Mouse (Mus musculus): Measurements from ENCODE around the gene Ppp1r14a. TPM values are rescaled to one million over a fixed set of nuclear protein-coding genes. Genes with fewer than 3 reads are reported as not detected.

Gene Ppp1r14a
- polyA plus RNA-seq (2012; rRNA removed) = 2.3 and 2.4 TPM in 2 replicates

DNA sequence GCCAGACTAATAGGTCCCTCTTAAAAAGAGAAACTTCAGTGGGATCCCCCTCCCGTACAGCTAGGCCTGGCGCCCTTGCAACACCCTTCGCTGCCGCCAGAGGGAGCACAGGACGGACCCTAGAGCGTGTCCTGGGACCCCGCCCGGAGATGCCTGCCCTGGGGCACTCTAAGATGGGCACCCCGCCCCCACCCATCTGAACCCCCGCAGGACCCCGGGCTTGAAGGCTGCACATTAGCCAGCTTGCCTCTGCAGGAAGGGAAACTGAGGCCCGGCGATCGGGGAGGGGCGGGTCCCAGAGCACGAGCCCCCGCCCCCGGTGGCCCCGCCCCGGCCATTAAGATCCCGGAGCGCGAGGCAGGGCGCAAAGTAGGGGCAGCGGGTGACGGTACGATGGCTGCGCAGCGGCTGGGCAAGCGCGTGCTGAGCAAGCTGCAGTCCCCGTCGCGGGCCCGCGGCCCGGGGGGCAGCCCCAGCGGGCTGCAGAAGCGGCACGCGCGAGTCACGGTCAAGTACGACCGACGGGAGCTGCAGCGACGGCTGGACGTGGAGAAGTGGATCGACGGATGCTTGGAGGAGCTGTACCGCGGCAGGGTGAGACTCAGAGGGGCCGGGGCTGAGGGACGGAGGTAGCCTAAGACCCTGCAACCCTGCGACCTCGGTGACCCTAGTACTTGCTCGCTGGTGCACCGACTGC, at the start of gene Ppp1r14a:
Gene Ppp1r14a (plus strand): TSS at position 367 of the 697 bp plus-strand sequence.

GRCm38 (mm10) chr7:29248261-29248841, 40.8 kb upstream of the Ppp1r14a start, which contains the start of gene 2200002D01Rik:
TSS of gene 2200002D01Rik (minus strand) at chr7:29248466.

DNA sequence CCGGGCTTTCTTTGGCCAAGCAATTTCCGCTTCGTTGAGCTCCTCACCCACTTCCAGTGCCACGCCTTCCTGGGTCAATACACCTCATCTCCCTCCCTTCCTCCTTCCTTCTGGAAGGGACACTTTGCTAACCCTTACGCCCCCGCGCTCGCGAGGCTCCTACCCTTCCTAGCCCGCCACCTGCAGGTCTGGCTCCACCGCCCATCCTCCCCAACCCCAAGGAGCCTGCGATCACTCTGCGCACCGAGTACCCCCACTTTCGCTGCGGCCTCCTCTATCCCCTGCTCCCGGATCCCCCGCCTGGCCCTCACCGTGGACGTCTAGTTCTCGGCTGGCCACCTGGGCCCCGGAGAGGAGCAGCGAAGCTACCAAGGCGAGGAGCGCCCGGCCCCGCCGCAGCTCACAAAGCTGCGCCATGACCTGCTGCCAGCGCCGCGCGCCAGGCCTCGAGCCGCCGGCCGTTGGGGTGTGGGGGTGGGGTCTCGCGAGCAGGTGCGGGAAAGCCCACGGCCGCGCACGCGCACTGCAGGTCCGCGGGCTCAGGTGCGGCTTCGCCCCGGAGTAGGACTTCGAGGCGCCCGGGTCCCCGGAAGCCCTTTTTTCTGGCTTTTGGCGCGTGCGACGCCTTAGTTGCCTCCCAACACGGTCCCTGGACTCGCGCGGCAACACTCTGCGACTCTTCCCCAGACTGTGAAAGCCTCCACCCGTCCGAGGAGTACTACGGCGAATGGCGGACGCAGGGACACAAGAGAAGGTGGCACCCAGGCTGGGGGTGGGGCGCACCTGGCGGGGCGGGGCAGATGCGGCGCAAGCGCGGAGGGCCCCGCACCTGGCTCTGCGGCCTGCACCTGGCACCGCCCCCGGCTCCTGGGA, 7.7 kb upstream of the Ppp1r14a start, which contains the start of gene Spint2:
Gene Spint2 (minus strand): TSS at position 712 of the 873 bp plus-strand sequence.

DNA sequence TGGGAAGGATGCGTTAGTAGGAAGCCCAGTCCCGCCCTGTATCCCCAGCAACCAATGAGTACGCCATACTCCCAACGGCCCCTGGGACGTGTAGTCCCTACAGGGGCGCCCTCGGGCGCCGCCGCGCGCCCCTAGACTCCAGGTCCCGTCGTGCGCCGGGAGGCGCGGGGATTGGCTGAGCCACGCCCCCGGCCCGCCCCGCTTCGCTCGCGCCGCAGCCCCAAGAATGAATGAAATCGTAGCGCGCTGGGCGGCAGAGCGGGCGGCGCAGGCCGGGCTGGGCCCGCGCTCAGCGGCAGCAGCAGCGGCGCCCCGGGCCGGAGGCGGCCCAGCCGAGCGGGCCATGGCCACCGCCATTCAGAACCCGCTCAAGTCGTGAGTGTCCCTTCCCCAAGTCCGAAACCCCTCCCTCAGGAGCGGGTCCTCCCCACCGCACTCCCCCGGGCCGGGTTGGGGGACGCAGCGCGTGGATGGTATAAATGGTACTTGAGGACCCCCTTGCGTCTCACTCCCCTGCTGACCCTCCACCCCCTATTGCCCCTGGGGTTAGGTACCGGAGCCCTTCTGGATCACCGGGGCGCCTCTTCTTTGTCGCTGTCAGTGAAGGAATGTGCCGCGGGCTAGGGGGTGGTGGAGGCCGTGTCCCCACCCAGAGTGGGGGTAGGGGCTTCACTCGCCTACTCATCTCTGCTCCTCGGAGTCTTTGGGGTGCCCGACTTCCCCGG, 14.8 kb downstream of the Ppp1r14a start, which contains the start of gene Dpf1:
Gene Dpf1 (plus strand): TSS at position 214 of the 725 bp plus-strand sequence.

Other genes with a start within 250 kb of the Ppp1r14a start
- 0.07 and 0.53 TPM in 2 replicates for gene Ryr1, start 164.1 kb upstream of the Ppp1r14a start, polyA plus RNA-seq (2012; rRNA removed)
- 0.74 and 1.4 TPM in 2 replicates for gene Rasgrp4, start 154.5 kb upstream of the Ppp1r14a start, polyA plus RNA-seq (2012; rRNA removed)
- 4.9 and 5.1 TPM in 2 replicates for gene Fam98c, start 133.1 kb upstream of the Ppp1r14a start, polyA plus RNA-seq (2012; rRNA removed)
- 0.02 and 0.05 TPM in 2 replicates for gene Ggn, start 119.1 kb upstream of the Ppp1r14a start, polyA plus RNA-seq (2012; rRNA removed)
- 0.39 and 0.42 TPM in 2 replicates for gene Spred3, start 118.9 kb upstream of the Ppp1r14a start, polyA plus RNA-seq (2012; rRNA removed)
- 82.7 and 94.2 TPM in 2 replicates for gene Psmd8, start 108.6 kb upstream of the Ppp1r14a start, polyA plus RNA-seq (2012; rRNA removed)
- 0.36 and 0.51 TPM in 2 replicates for gene Catsperg1, start 75.3 kb upstream of the Ppp1r14a start, polyA plus RNA-seq (2012; rRNA removed)
- 1.8 and 2.2 TPM in 2 replicates for gene Kcnk6, start 56.8 kb upstream of the Ppp1r14a start, polyA plus RNA-seq (2012; rRNA removed)
- 20.9 and 23.8 TPM in 2 replicates for gene Yif1b, start 51.0 kb upstream of the Ppp1r14a start, polyA plus RNA-seq (2012; rRNA removed)
- gene 2200002D01Rik, start 40.8 kb upstream of the Ppp1r14a start, polyA plus RNA-seq (2012; rRNA removed) = 1.2 and 2.4 TPM in 2 replicates
- gene Spint2, start 7.4 kb upstream of the Ppp1r14a start, polyA plus RNA-seq (2012; rRNA removed) = 13.2 and 15.3 TPM in 2 replicates
- gene Dpf1, start 14.6 kb downstream of the Ppp1r14a start, polyA plus RNA-seq (2012; rRNA removed) = 0.69 and 0.89 TPM in 2 replicates
- gene Sipa1l3, start 229.3 kb downstream of the Ppp1r14a start, polyA plus RNA-seq (2012; rRNA removed) = 5.0 and 5.5 TPM in 2 replicates